Mouse (Mus musculus) olfactory bulb, adult 2 months (tissue): ENCODE results near the gene Psme3.

ENCODE experiments used
- CTCF ChIP-seq: fragments of 200-500 bp; IDR thresholded peaks from 2 replicates; pipeline ENCODE4 v1.5.1; 2012; ENCODE audit warnings: low read depth, mild to moderate bottlenecking, low read length, moderate library complexity; ENCODE audit not compliant: insufficient read depth
- POLR2A ChIP-seq: fragments of 200-500 bp; IDR thresholded peaks from 2 replicates; pipeline ENCODE4 v1.6.1; 2012; ENCODE audit warnings: mild to moderate bottlenecking, low read depth, low read length, moderate library complexity; ENCODE audit not compliant: insufficient read depth

DNA sequence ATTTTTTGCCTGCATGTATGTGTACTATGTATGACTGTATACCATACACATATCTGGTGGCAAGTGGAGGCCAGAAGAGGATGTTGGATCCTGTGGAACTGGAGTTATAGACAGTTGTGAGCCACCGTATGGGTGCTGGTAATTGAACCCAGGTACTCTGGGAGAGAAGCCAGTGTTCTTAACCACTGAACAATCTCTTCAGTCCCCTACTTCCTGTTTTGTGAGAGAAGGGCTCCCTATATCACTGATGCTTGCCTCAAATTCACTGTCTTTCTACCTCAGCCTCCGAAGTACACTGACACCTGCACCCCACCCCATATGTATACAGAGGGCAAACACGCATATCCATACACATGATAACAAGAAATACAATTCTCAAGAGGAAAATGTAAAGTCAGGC lies 4.9 kb upstream of the Psme3 start:
- TF ChIP-seq CTCF (no peak), POLR2A (no peak)
